Mouse (Mus musculus) liver, adult 2 months (tissue): ENCODE measurements around the gene Syn3.

ENCODE experiments used
- CTCF ChIP-seq: fragments of 200-500 bp; IDR thresholded peaks from 2 replicates; pipeline ENCODE4 v1.5.1; 2011; ENCODE audit warnings: low read depth, low read length, control low read depth
- POLR2A ChIP-seq: fragments of 200-500 bp; IDR thresholded peaks from 2 replicates; pipeline ENCODE4 v1.6.1; 2011; ENCODE audit warnings: low read length, control low read depth; ENCODE audit not compliant: insufficient read depth; ENCODE audit errors: extremely low read depth

- TF ChIP-seq CTCF (no peak), POLR2A (no peak)
Measured at GRCm38 (mm10) chr10:86328691-86329090, 170.0 kb downstream of the Syn3 start.
